Mouse (Mus musculus): Measurements from ENCODE around the gene Nphp1. TPM values are rescaled to one million over a fixed set of nuclear protein-coding genes. Genes with fewer than 3 reads are reported as not detected.

The Nphp1 gene
- polyA plus RNA-seq, 1 experiment from 2014 or later, result 39.7 TPM

GRCm38 (mm10) chr2:127708060-127708459 lies 80.6 kb downstream of the Nphp1 start:
- ATAC-seq (ENCODE audit: low FRiP score, low TSS enrichment), result no peak
- Histone ChIP-seq H3K4me3 (ENCODE audit: low read length) (no peak overlapping the region), H3K36me3 (ENCODE audit: insufficient read depth, low read length) (no peaks in the 10 kb centered on the region), H3K9ac (replicated peaks; ENCODE audit: low read length) (no peak overlapping the region), H3K4me2 (replicated peaks; ENCODE audit: low read depth, low read length) (no peak overlapping the region), H3K27me3 (ENCODE audit: insufficient read depth, low read length) (no peaks in the 10 kb centered on the region), H3K27ac (ENCODE audit: low read length) (no peak overlapping the region), H3K4me1 (ENCODE audit: insufficient read depth, low read length) (no peaks in the 10 kb centered on the region), H3K9me3 (ENCODE audit: low read length) (no peaks in the 10 kb centered on the region)
- 44% methylated on average over 3 of the region's 3 CpGs for WGBS

GRCm38 (mm10) chr2:127705267-127705666 lies 83.4 kb downstream of the Nphp1 start:
- Histone ChIP-seq H3K27ac (ENCODE audit: low read length) (no peak overlapping the region), H3K4me1 (ENCODE audit: insufficient read depth, low read length) (no peaks in the 10 kb centered on the region), H3K36me3 (ENCODE audit: insufficient read depth, low read length) (no peaks in the 10 kb centered on the region), H3K4me3 (ENCODE audit: low read length) (no peak overlapping the region), H3K9ac (replicated peaks; ENCODE audit: low read length) (no peak overlapping the region), H3K4me2 (replicated peaks; ENCODE audit: low read depth, low read length) (no peak overlapping the region), H3K9me3 (ENCODE audit: low read length) (no peaks in the 10 kb centered on the region), H3K27me3 (ENCODE audit: insufficient read depth, low read length) (no peaks in the 10 kb centered on the region)
- WGBS, result 82% methylated on average over 6 of the region's 6 CpGs
- no peak for ATAC-seq (ENCODE audit: low FRiP score, low TSS enrichment)

Other genes with a start within 250 kb of the Nphp1 start
- gene Prom2, start 247.4 kb downstream of the Nphp1 start, polyA plus RNA-seq (2015; fragmentation: Nextera tagmentation; extraction: Ambion mirVana), result 2.7 and 3.0 TPM in 2 replicates
- gene Zfp661, start 201.8 kb downstream of the Nphp1 start, polyA plus RNA-seq (2015; fragmentation: Nextera tagmentation; extraction: Ambion mirVana), result 5.1 and 5.6 TPM in 2 replicates
- gene Mrps5, start 201.7 kb downstream of the Nphp1 start, polyA plus RNA-seq (2015; fragmentation: Nextera tagmentation; extraction: Ambion mirVana), result 147 and 148 TPM in 2 replicates
- 59.5 and 59.7 TPM in 2 replicates for gene Mal, start 132.2 kb downstream of the Nphp1 start, polyA plus RNA-seq (2015; fragmentation: Nextera tagmentation; extraction: Ambion mirVana)
- gene Mall, start 59.0 kb downstream of the Nphp1 start, polyA plus RNA-seq (2015; fragmentation: Nextera tagmentation; extraction: Ambion mirVana), result 2.6 and 3.5 TPM in 2 replicates
- 33.7 and 36.2 TPM in 2 replicates for gene Mtln, start 3.6 kb upstream of the Nphp1 start, polyA plus RNA-seq (2015; fragmentation: Nextera tagmentation; extraction: Ambion mirVana)
- gene Bub1, start 43.0 kb upstream of the Nphp1 start, polyA plus RNA-seq (2015; fragmentation: Nextera tagmentation; extraction: Ambion mirVana), result 56.4 and 61.7 TPM in 2 replicates
- 0.78 and 0.95 TPM in 2 replicates for gene Acoxl, start 50.0 kb upstream of the Nphp1 start, polyA plus RNA-seq (2015; fragmentation: Nextera tagmentation; extraction: Ambion mirVana)

Data from kidney, embryonic 16.5 days (tissue).